Mouse (Mus musculus): ENCODE results near the gene Kank4. TPM values are rescaled to one million over a fixed set of nuclear protein-coding genes. Genes with fewer than 3 reads are reported as not detected.
A peak's percentile ranks its signal among the peaks of the same experiment; 100 is the strongest.
"Not testable (repeated sequence)": the region's sequence is repeated elsewhere in the genome, so short reads cannot be mapped to it uniquely, and the experiment has no call there.

Gene Kank4
- 0.40 and 0.58 TPM in 2 replicates for polyA plus RNA-seq (2015; fragmentation: Nextera tagmentation; extraction: Ambion mirVana)

DNA sequence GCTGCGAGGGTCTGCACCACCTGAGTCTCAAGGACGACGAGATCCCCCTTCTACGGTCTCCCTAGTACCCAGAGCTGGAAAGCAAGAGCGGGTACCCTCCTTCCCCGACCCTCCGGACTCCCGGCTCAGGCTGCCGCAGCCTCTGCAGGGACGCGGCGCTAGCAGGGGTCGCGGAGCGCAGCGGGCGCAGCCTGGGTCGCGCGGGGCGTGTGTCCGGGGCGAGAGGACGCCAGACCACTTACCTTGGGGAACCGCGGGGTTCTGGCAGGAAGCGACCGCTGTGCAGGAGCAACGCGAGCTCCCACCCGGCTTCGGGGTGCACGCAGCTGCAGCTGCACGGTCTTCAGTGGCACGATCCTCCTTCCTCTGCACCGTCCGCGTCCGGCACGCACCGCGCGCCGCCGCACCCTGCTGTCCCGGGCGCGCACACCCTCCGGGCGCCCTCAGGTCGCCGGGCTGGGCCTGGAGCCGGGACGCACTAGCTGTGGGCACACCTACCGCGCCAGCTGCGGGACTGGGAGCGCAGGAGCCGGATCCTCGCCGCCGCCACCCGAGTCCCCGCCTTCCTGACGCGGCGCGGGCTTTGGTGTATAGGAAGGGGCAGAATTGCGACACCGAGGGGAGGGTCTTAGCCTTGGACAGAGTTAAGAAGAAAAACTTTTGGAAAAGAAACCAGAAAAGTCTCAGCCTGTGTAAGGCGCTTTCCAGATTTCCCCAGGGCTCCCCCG lies at the start of gene Kank4:
Gene Kank4 (minus strand): TSS at position 354 of the 728 bp plus-strand sequence.
- peaks cover 11% of the 10 kb centered on the region for H3K4me1 ChIP-seq
- H3K9me3 ChIP-seq, result no peaks in the 10 kb centered on the region
- ATAC-seq (replicated peaks), result peak; percentile 87
- H3K9ac ChIP-seq, result peak within 1 kb of the TSS; percentile 50
- under 1% methylated on average over 68 of the region's 72 CpGs for WGBS
- H3K36me3 ChIP-seq (replicated peaks), result no peaks in the 10 kb centered on the region
- H3K27ac ChIP-seq, result no peak within 1 kb of the TSS
- peak within 1 kb of the TSS; percentile 99 for H3K4me2 ChIP-seq
- H3K4me3 ChIP-seq, result peak within 1 kb of the TSS; percentile 59
- H3K27me3 ChIP-seq (replicated peaks), result peaks cover 50% of the 10 kb centered on the region

DNA sequence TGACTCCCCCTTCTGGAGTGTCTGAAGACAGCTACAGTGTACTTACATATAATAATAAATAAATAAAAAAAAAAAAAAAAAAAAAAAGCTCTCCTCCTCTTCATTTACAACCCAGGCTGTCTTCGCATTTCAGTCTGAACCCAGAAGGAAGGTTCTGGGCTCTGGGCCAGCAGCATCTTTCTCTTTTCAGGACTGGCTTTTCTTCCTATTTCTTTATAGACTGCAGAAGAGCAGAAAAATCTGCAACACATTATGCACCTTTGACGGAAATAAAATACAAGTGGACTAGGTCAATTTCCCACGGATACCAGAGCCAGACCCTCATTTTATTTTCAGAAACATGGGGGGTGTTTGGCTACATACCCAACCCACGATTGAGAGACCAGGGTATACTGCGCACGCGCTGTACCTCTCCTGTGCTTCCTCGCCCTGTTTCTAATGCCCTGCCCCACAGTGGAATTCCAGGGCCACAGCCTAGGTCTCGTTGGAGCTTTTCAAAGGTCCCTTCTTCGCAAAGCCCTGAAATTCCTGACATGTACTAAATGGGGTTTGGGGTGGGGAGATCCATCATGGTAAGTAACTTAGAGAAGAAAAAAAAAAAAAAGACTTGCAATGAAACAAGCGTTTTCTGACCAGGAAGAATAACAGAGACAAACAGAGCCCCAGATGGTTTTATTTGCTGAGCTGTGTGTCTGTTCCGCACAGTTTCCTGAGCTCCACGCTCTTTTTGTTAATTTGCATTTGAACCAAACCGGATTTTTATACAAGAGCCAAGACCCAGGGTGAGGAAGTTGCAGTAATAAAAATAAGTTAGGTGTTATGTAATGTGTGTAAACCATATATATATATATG lies 48.3 kb upstream of the Kank4 start:
- no peaks in the 10 kb centered on the region for H3K36me3 ChIP-seq (replicated peaks)
- H3K9ac ChIP-seq, result no peak overlapping the region
- H3K9me3 ChIP-seq, result no peaks in the 10 kb centered on the region
- no peak overlapping the region for H3K27ac ChIP-seq
- 72% methylated on average over 14 of the region's 14 CpGs for WGBS
- no peaks in the 10 kb centered on the region for H3K27me3 ChIP-seq (replicated peaks)
- H3K4me3 ChIP-seq, result no peak overlapping the region
- H3K4me1 ChIP-seq, result no peaks in the 10 kb centered on the region
- no peak for ATAC-seq (replicated peaks)
- no peak overlapping the region for H3K4me2 ChIP-seq

DNA sequence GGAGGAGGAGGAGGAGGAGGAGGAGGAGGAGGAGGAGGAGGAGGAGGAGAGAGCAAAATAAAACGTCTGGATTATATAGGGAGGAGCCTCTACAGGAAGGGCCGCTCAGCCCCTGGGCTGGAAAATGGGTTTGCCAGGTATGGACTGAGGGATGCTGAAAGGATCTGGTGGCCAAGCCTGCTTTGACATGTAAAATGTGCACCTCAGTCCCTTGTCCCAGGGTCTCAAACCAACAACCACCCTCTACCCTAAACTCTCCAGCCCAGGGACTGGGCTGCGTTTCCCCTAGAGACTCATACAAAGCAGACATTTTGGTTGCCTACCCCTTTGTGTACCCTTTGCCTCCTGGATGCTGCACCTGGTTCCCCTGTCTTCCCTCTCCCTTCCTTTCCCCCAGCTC lies 47.2 kb upstream of the Kank4 start:
- no peak for ATAC-seq (replicated peaks)
- no peak overlapping the region for H3K27ac ChIP-seq
- H3K4me2 ChIP-seq, result no peak overlapping the region
- 72% methylated on average over 3 of the region's 3 CpGs for WGBS
- H3K36me3 ChIP-seq (replicated peaks), result no peaks in the 10 kb centered on the region
- no peaks in the 10 kb centered on the region for H3K27me3 ChIP-seq (replicated peaks)
- H3K9ac ChIP-seq, result no peak overlapping the region
- no peak overlapping the region for H3K4me3 ChIP-seq
- H3K4me1 ChIP-seq, result no peaks in the 10 kb centered on the region
- H3K9me3 ChIP-seq, result no peaks in the 10 kb centered on the region

DNA sequence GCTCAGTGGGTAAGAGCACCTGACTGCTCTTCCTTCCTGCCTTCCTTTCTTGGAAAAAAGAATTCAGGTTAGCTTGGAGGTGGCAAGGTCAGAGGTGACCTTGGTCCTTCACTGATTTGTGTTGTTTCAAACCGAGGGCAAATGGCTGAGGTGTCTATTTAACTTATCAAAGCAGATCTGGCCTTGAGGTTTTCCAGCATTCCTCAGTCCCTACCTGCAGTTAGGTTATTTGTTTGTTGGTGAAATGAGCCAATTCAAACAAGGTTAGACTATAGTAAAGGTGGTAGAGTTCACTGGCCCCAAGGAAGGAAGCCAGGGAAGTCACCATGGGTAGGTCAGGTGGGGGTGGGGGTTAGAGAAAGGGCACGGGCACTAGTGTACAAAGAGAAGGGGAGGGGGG lies 46.8 kb upstream of the Kank4 start:
- no peaks in the 10 kb centered on the region for H3K36me3 ChIP-seq (replicated peaks)
- H3K27ac ChIP-seq, result no peak overlapping the region
- no peak for ATAC-seq (replicated peaks)
- no peak overlapping the region for H3K4me2 ChIP-seq
- WGBS, result 67% methylated on average over 1 of the region's 2 CpGs
- H3K4me3 ChIP-seq, result no peak overlapping the region
- H3K27me3 ChIP-seq (replicated peaks), result no peaks in the 10 kb centered on the region
- no peaks in the 10 kb centered on the region for H3K4me1 ChIP-seq
- H3K9ac ChIP-seq, result no peak overlapping the region
- H3K9me3 ChIP-seq, result no peaks in the 10 kb centered on the region

DNA sequence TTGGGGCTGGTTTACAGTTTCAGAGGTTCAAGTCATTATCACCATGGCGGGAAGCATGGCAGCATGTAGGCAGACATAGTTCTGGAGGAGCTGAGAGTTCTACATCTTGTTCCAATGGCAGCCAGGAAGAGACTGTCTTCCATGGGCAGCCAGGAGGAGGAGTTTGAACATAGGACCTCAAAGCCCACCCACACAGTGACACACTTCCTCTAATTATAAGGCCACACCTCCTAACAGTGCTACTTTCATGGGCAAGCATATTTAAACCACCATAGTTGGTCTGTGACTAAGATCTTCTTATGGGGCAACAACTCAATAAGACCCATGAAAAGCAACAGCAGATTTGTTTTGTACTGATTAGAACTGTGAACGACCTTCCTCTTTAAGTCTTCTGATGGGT lies 46.1 kb upstream of the Kank4 start:
- no peaks in the 10 kb centered on the region for H3K36me3 ChIP-seq (replicated peaks)
- H3K4me3 ChIP-seq, result no peak overlapping the region
- H3K4me2 ChIP-seq, result no peak overlapping the region
- no peaks in the 10 kb centered on the region for H3K4me1 ChIP-seq
- H3K27ac ChIP-seq, result no peak overlapping the region
- H3K9me3 ChIP-seq, result no peaks in the 10 kb centered on the region
- H3K27me3 ChIP-seq (replicated peaks), result no peaks in the 10 kb centered on the region
- no peak for ATAC-seq (replicated peaks)
- WGBS, result 91% methylated on average over 2 of the region's 2 CpGs
- no peak overlapping the region for H3K9ac ChIP-seq

DNA sequence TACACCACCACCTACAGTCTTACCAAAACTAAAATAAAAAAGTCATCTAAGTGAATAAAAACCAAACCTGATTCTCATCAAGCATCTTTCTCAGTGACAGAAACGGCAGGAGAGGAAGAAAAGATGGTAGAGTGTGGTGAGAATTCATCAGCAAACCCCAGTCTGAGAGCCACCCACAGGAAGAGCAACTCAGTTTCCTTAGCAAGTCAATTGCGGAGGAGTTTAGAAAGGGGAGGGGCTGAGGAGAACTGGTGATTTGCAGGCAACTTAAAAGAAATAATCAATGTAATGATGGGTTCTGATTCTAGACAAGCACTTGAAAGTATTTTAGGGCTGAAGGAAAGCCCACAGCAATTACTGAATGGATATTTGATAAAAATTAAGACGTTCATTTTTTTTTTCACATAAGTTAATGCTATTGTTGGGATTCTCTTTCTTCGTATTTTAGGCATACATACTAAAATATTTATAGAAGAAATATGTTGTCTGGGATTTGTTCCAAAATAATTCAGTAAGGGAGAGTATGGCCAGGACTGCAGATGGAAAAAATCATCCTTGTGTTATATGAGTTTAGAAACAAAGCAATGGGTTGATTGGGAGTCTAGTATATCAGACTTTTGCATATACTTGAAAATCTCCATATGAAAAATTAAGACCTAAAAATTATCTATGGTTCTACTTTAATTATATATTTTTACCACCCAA lies 41.0 kb upstream of the Kank4 start:
- no peaks in the 10 kb centered on the region for H3K9me3 ChIP-seq
- no peak overlapping the region for H3K27ac ChIP-seq
- no peak overlapping the region for H3K4me2 ChIP-seq
- no peaks in the 10 kb centered on the region for H3K4me1 ChIP-seq
- H3K9ac ChIP-seq, result no peak overlapping the region
- no peak for ATAC-seq (replicated peaks)
- 75% methylated on average over 4 of the region's 4 CpGs for WGBS
- no peaks in the 10 kb centered on the region for H3K36me3 ChIP-seq (replicated peaks)
- no peaks in the 10 kb centered on the region for H3K27me3 ChIP-seq (replicated peaks)
- H3K4me3 ChIP-seq, result no peak overlapping the region

DNA sequence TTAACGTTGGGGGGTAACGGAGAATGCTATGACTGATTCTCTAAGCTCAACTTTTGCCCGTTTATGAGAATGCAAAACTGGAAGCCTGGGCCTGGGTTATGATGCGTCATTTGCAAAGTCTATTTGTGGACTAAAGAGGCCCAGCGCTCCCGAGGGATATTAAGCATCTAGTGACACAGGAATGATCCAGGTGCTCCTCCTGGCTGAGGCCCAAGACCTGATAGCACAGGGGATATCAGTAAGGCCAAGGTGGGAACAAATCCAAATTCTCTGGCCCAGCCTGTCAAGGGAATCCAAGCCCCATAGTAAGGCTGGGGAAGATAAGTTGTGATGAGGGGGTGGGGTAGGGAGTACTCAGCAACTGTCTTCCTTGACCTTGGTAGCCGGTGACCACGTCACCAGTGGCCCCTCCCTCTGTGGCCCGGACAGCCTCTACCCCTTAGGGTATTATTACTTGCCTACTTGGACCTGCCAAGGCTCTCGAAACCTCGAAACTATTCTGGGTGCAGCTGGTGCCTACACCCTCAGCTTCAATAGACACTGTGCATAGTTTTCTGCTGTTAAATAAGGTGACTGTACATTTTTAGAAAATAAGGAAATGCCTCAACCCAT lies 39.8 kb upstream of the Kank4 start:
- Histone ChIP-seq H3K9ac (no peak overlapping the region), H3K27ac (no peak overlapping the region), H3K27me3 (replicated peaks) (no peaks in the 10 kb centered on the region), H3K9me3 (no peaks in the 10 kb centered on the region), H3K4me3 (no peak overlapping the region), H3K4me2 (no peak overlapping the region), H3K4me1 (no peaks in the 10 kb centered on the region), H3K36me3 (replicated peaks) (no peaks in the 10 kb centered on the region)
- WGBS, result 85% methylated on average over 11 of the region's 11 CpGs
- ATAC-seq (replicated peaks), result no peak

DNA sequence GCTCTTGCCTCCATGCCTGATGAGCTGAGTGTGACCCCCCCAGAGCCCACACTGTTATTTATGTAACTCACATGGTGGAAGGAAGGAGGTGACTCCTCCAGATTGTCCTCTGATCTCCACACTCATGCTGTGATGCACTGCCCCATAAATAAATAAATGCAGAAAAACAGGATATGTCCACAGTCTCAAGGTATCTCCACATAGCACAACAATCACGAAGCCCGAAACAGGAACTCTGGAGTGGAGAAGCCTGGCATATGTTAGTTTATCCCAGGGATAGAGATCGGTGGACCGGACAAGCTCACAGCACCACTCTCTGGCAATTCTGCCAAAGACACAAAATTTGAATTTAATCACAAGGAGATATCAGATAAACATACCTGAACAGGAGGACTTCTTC lies 36.6 kb upstream of the Kank4 start:
- Histone ChIP-seq H3K4me3 (no peak overlapping the region), H3K9me3 (no peaks in the 10 kb centered on the region), H3K4me2 (no peak overlapping the region), H3K9ac (no peak overlapping the region), H3K4me1 (no peaks in the 10 kb centered on the region), H3K27ac (no peak overlapping the region), H3K27me3 (replicated peaks) (no peaks in the 10 kb centered on the region), H3K36me3 (replicated peaks) (no peaks in the 10 kb centered on the region)
- WGBS, result 92% methylated on average over 4 of the region's 4 CpGs
- ATAC-seq (replicated peaks), result no peak

DNA sequence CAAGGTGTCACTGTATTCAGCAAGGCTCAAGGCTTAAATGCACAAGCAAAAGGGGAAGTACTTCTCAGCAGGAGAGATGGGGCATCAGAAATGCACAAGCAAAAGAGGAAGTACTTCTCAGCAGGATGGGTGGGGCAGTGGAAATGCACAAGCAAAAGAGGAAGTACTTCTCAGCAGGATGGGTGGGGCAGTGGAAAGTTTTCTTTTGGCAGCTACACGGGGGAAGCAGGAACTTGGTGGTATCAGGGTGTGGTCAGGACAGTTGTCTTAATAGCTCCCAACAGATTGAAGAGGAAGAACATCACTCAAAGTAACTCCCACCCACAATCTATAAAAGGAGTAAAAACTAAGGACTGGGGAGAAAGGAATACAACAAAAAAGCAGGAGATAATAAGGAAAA lies 33.1 kb upstream of the Kank4 start:
- not testable (repeated sequence) for H3K36me3 ChIP-seq (replicated peaks)

DNA sequence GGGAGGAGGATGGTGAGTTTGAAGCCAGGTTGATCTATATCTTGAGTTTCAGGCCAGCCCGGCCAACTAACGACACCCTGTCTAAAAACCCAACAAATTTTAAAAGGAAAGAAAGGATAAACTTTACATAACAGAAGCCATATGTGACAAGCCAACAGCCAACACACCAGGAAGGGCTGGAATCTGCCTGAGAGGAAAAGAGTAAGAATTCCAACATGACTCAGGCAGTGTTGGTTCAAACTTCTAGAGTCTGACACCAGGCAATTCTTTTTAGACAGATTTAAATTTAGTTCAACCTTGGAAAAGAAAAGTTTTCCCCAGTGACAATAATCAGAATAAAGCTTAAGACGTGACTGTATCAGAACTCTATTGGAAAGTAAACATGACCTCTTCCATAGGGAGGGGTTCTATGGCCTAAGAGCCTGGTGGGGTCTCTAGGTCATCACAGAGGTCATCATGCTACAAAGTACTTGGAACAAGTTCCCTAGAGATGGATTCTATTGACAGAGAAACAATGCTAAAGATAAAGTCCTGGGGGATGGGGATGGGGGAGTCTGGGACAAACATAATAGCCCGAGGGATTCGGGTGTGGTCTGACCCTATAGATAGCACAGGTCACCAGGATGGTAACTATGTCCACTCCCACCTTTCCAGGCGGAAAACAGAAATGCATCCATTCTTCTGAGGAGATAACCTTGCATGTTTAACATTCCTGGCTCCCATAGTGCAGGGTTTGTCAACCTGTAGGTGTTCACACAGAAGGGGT lies 30.0 kb upstream of the Kank4 start:
- Histone ChIP-seq H3K27me3 (replicated peaks) (no peaks in the 10 kb centered on the region), H3K9ac (no peak overlapping the region), H3K4me3 (no peak overlapping the region), H3K4me1 (no peaks in the 10 kb centered on the region), H3K4me2 (no peak overlapping the region), H3K9me3 (no peaks in the 10 kb centered on the region), H3K27ac (no peak overlapping the region), H3K36me3 (replicated peaks) (no peaks in the 10 kb centered on the region)
- 76% methylated on average over 6 of the region's 6 CpGs for WGBS
- no peak for ATAC-seq (replicated peaks)

More for the DNA sequence above, 33.1 kb upstream of the Kank4 start:
- H3K27me3 ChIP-seq (replicated peaks); H3K4me1 ChIP-seq; H3K27ac ChIP-seq; H3K9me3 ChIP-seq; H3K4me3 ChIP-seq; H3K9ac ChIP-seq; ATAC-seq (replicated peaks); H3K4me2 ChIP-seq: not testable (repeated sequence)
- 81% methylated on average over 1 of the region's 1 CpGs for whole genome bisulfite sequencing

DNA sequence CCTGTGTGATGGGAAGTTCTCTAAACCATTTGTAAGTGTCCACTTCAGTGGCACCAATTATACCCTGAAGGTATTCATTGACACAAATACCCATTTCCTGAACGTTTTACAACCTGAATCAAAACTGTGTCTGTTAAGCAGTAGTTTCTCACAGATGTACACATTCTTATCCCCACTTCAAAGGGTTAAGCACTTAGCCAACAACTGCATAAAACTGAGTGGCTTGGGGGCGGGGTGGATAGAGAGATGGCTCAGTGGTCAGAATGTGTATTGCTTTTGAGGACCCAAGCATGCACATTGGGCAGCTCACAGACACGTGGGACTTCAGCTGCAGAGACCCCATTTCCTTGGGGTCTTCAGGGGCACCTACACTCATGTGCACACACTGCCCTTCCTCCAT lies 29.1 kb upstream of the Kank4 start:
- H3K4me1 ChIP-seq, result no peaks in the 10 kb centered on the region
- no peaks in the 10 kb centered on the region for H3K9me3 ChIP-seq
- no peak overlapping the region for H3K9ac ChIP-seq
- 54% methylated on average over 3 of the region's 3 CpGs for WGBS
- H3K36me3 ChIP-seq (replicated peaks), result no peaks in the 10 kb centered on the region
- no peak overlapping the region for H3K4me3 ChIP-seq
- ATAC-seq (replicated peaks), result no peak
- no peaks in the 10 kb centered on the region for H3K27me3 ChIP-seq (replicated peaks)
- no peak overlapping the region for H3K27ac ChIP-seq
- no peak overlapping the region for H3K4me2 ChIP-seq

Data from midbrain, embryonic 15.5 days (tissue).